Mouse (Mus musculus) kidney, embryonic 14.5 days (tissue): Measurements from ENCODE around the gene Spdl1. TPM values are rescaled to one million over a fixed set of nuclear protein-coding genes. Genes with fewer than 3 reads are reported as not detected.

Source experiments
- ATAC-seq: fragments of 200-750 bp; cut with Nextera tagmentation; 2 replicates; pipeline ENCODE4 v1.8.0; 2017; ENCODE audit warnings: moderate number of reproducible peaks, mild to moderate bottlenecking, moderate TSS enrichment, moderate library complexity; ENCODE audit not compliant: low FRiP score, low TSS enrichment
- H3K27ac ChIP-seq: fragments of 300-500 bp; sonication (generic); 2 replicates; pipeline ENCODE4 v1.5.1; 2014; ENCODE audit warnings: low read depth, mild to moderate bottlenecking, low read length, moderate library complexity, mixed read lengths
- H3K27me3 ChIP-seq: fragments of 300-500 bp; sonication (generic); 2 replicates; pipeline ENCODE4 v1.6.1; 2014; ENCODE audit warnings: mild to moderate bottlenecking, low read length; ENCODE audit not compliant: control insufficient read depth, insufficient read depth
- H3K36me3 ChIP-seq: fragments of 300-500 bp; sonication (generic); 2 replicates; pipeline ENCODE4 v1.6.1; 2014; ENCODE audit warnings: low read length, mixed read lengths; ENCODE audit not compliant: control insufficient read depth, insufficient read depth
- H3K4me1 ChIP-seq: fragments of 300-500 bp; sonication (generic); 2 replicates; pipeline ENCODE4 v1.6.1; 2014; ENCODE audit warnings: low read length, mixed read lengths; ENCODE audit not compliant: control insufficient read depth, insufficient read depth
- H3K4me2 ChIP-seq: fragments of 300-500 bp; sonication (generic); replicated peaks from 2 replicates; pipeline ENCODE4 v1.6.1; 2014; ENCODE audit warnings: low read depth, mild to moderate bottlenecking, low read length
- H3K4me3 ChIP-seq: fragments of 300-500 bp; sonication (generic); 2 replicates; pipeline ENCODE4 v1.5.1; 2014; ENCODE audit warnings: mild to moderate bottlenecking, low read length
- H3K9ac ChIP-seq: fragments of 300-500 bp; sonication (generic); 2 replicates; pipeline ENCODE4 v1.6.1; 2014; ENCODE audit warnings: low read depth, mild to moderate bottlenecking, low read length, moderate library complexity
- H3K9me3 ChIP-seq: fragments of 300-500 bp; sonication (generic); 2 replicates; pipeline ENCODE4 v1.6.1; 2016; ENCODE audit warnings: low read length; ENCODE audit not compliant: control insufficient read depth
- WGBS: fragments of 180-500 bp; shearing (Covaris S2); extraction: QIAGEN DNeasy Blood & Tissue Kit; methylation state at CpG from one replicate; pipeline ENCODE4 v1.1.7; 2014; 5-methylcytosine and 5-hydroxymethylcytosine counted together
- polyA plus RNA-seq: library from polyadenylated mRNA; unstranded; fragments of >200 nt; fragmentation: Nextera tagmentation; extraction: Ambion mirVana; gene quantifications from 2 replicates; pipeline ENCODE4 v1.2.1, GENCODE M21; 2014

Gene Spdl1
- polyA plus RNA-seq, 1 experiment from 2014 or later: 26.0 TPM

- Histone ChIP-seq H3K4me3 (no peak overlapping the region), H3K36me3 (no peaks in the 10 kb centered on the region), H3K27me3 (no peaks in the 10 kb centered on the region), H3K4me1 (no peaks in the 10 kb centered on the region), H3K27ac (no peak overlapping the region), H3K9me3 (no peaks in the 10 kb centered on the region), H3K9ac (no peak overlapping the region), H3K4me2 (no peak overlapping the region)
- ATAC-seq: no peak
- 80% methylated on average over 14 of the region's 14 CpGs for WGBS
Measured at GRCm38 (mm10) chr11:34865181-34865580, 31.7 kb upstream of the Spdl1 start.

DNA sequence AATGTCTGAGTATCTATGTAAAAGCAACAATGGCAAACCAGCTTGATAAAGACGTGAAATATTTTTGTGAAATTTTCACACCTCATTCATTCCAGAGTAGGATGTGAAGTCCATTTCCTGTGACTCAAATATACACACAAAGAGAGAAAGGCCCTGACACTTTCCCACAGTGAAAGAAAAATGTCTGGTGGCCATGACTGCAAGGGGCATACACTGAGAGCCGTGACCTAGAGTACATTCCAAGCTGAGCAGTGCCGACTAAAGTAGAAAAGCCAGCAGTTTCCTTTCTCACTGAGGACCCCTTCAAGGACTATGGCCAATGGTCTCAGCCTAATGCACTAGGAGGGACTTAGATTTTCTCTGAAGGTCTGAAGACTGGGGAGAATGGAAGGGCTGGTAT, 23.2 kb upstream of the Spdl1 start:
- H3K4me3 ChIP-seq: no peak overlapping the region
- no peak overlapping the region for H3K27ac ChIP-seq
- 51% methylated on average over 3 of the region's 3 CpGs for WGBS
- H3K9ac ChIP-seq: no peak overlapping the region
- no peaks in the 10 kb centered on the region for H3K36me3 ChIP-seq
- ATAC-seq: no peak
- H3K27me3 ChIP-seq: no peaks in the 10 kb centered on the region
- H3K4me2 ChIP-seq: no peak overlapping the region
- no peaks in the 10 kb centered on the region for H3K4me1 ChIP-seq
- no peaks in the 10 kb centered on the region for H3K9me3 ChIP-seq

GRCm38 (mm10) chr11:34846268-34846652, 12.8 kb upstream of the Spdl1 start:
- Histone ChIP-seq H3K27me3 (no peaks in the 10 kb centered on the region), H3K9me3 (no peaks in the 10 kb centered on the region), H3K4me2 (peak overlapping the region; percentile 31), H3K36me3 (no peaks in the 10 kb centered on the region), H3K4me3 (peak overlapping the region; percentile 2; the same call in 1 of the 2 replicates), H3K9ac (no peak overlapping the region), H3K27ac (no peak overlapping the region), H3K4me1 (0 out of 2 replicates have a peak, but pooled peaks cover 5% of the 10 kb centered on the region)
- WGBS: 38% methylated on average over 5 of the region's 5 CpGs
- ATAC-seq: peak; percentile 79

DNA sequence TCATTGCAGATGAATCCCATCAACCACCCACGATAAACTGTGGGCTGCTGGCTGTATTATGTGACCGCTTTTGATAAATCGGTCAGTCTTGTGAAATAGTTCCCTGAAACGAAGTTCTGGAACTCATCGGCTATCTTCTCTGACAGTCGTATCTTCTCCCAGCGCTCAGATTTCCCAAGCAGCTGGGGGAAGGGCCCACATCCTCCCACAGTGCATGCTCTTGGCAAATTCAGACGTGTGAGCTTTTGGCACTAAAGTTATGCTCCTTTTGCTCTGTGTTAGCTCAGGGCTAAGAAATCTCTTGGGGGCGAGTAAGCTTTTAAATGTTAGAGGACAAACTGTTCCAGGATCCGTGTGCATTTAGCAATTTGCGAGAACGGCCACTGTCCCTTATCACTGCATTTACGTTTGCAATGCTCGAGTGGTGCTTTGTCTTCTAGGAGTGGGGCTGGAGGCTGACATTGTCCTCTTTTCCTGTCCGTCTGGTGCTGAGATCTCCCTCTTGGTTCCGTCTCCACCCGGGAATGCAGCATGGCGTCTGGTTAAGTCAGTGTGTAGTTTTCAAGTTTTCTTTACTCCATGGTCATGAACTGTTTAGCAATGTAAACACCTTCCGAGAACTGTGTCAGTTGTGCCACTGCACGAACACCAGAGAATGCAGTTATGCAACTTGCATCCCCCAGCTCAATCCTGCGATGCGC, 12.3 kb upstream of the Spdl1 start:
- peak overlapping the region; percentile 31 for H3K4me2 ChIP-seq
- H3K27ac ChIP-seq: no peak overlapping the region
- 0 out of 2 replicates have a peak, but pooled peaks cover 5% of the 10 kb centered on the region for H3K4me1 ChIP-seq
- no peak overlapping the region for H3K9ac ChIP-seq
- no peaks in the 10 kb centered on the region for H3K36me3 ChIP-seq
- no peaks in the 10 kb centered on the region for H3K9me3 ChIP-seq
- peak overlapping the region; percentile 2; the same call in 1 of the 2 replicates for H3K4me3 ChIP-seq
- ATAC-seq: peak; percentile 72
- no peaks in the 10 kb centered on the region for H3K27me3 ChIP-seq
- 31% methylated on average over 22 of the region's 22 CpGs for WGBS

GRCm38 (mm10) chr11:34843517-34843916, 10.1 kb upstream of the Spdl1 start:
- Histone ChIP-seq H3K9me3 (no peaks in the 10 kb centered on the region), H3K4me2 (no peak overlapping the region), H3K4me1 (0 out of 2 replicates have a peak, but pooled peaks cover 5% of the 10 kb centered on the region), H3K36me3 (no peaks in the 10 kb centered on the region), H3K9ac (no peak overlapping the region), H3K27me3 (no peaks in the 10 kb centered on the region), H3K27ac (no peak overlapping the region), H3K4me3 (no peak overlapping the region)
- 29% methylated on average over 5 of the region's 5 CpGs for WGBS
- no peak for ATAC-seq

- WGBS: 22% methylated on average over 5 of the region's 5 CpGs
- 0 out of 2 replicates have a peak, but pooled peaks have one; percentile 51 for ATAC-seq
Measured at GRCm38 (mm10) chr11:34840283-34840682, 6.8 kb upstream of the Spdl1 start.

DNA sequence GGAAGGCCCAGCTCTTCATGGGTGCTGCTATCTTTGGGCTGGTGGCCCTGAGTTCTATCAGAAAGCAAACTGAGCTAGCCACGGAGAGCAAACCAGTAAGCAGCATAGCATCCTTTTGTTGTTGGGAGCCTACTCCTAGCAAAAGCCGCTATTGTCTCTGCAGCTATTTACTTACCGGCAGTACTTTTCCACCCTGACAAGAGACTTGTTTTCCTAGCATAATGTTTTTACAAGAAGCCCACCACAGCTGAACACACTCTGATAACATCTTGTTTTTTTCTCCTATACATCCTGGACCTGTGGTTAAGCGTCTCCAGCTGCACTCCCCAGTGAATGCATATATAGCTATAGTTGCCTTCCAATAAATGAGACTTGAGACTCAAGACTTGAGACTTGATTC, 5.6 kb upstream of the Spdl1 start:
- 58% methylated on average over 4 of the region's 4 CpGs for WGBS
- Histone ChIP-seq H3K9ac (no peak overlapping the region), H3K27me3 (no peaks in the 10 kb centered on the region), H3K4me1 (peaks cover 5% of the 10 kb centered on the region; the same call in 1 of the 2 replicates), H3K9me3 (no peaks in the 10 kb centered on the region), H3K4me3 (no peak overlapping the region), H3K27ac (no peak overlapping the region), H3K36me3 (no peaks in the 10 kb centered on the region), H3K4me2 (no peak overlapping the region)
- ATAC-seq: no peak

More at GRCm38 (mm10) chr11:34840283-34840682, 6.8 kb upstream of the Spdl1 start:
- Histone ChIP-seq H3K9me3 (no peaks in the 10 kb centered on the region), H3K4me2 (no peak overlapping the region), H3K4me1 (0 out of 2 replicates have a peak, but pooled peaks cover under 1% of the 10 kb centered on the region), H3K27ac (no peak overlapping the region), H3K4me3 (no peak overlapping the region), H3K9ac (no peak overlapping the region), H3K36me3 (no peaks in the 10 kb centered on the region), H3K27me3 (no peaks in the 10 kb centered on the region)

DNA sequence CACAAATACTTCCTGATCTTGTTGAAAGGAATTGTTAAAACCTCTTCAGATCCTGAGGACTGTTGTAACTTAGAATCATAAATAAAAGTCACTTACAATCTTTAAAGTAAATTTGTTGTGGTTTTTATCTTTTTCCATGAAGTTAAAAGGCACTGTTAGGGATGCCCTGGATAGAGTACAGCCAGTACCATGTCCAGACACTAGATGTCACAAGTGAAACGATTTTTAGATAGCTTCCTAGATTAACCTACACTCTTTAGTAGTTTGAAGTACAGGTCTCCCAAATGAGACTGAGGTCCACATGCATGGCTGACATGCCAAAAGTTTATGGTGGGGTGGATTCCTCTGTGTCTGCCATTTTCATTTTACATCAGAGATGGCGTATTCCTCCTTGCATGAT, 2.8 kb upstream of the Spdl1 start:
- H3K4me3 ChIP-seq: no peak overlapping the region
- H3K36me3 ChIP-seq: no peaks in the 10 kb centered on the region
- 46% methylated on average over 2 of the region's 2 CpGs for WGBS
- no peak overlapping the region for H3K9ac ChIP-seq
- H3K27me3 ChIP-seq: no peaks in the 10 kb centered on the region
- ATAC-seq: no peak
- peaks cover 12% of the 10 kb centered on the region for H3K4me1 ChIP-seq
- no peak overlapping the region for H3K4me2 ChIP-seq
- H3K27ac ChIP-seq: no peak overlapping the region
- H3K9me3 ChIP-seq: no peaks in the 10 kb centered on the region

GRCm38 (mm10) chr11:34832678-34833077, 763 bp downstream of the Spdl1 start:
- Histone ChIP-seq H3K4me1 (peaks cover 12% of the 10 kb centered on the region), H3K27ac (0 out of 2 replicates have a peak overlapping the region, but pooled peaks have one; percentile 51), H3K4me2 (peak overlapping the region; percentile 71), H3K9ac (peak overlapping the region; percentile 85), H3K4me3 (peak overlapping the region; percentile 66), H3K27me3 (no peaks in the 10 kb centered on the region), H3K36me3 (peaks cover 25% of the 10 kb centered on the region), H3K9me3 (no peaks in the 10 kb centered on the region)
- ATAC-seq: 0 out of 2 replicates have a peak, but pooled peaks have one; percentile 24
- 5% methylated on average over 4 of the region's 5 CpGs for WGBS
